Mouse (Mus musculus): ENCODE measurements at regions not wholly inside any gene's neighbourhood (a gene's known extent, or its start where the extent isn't known, plus 50 kb on each side); places are given as distances from the start of the nearest gene placed in this dataset.

DNA sequence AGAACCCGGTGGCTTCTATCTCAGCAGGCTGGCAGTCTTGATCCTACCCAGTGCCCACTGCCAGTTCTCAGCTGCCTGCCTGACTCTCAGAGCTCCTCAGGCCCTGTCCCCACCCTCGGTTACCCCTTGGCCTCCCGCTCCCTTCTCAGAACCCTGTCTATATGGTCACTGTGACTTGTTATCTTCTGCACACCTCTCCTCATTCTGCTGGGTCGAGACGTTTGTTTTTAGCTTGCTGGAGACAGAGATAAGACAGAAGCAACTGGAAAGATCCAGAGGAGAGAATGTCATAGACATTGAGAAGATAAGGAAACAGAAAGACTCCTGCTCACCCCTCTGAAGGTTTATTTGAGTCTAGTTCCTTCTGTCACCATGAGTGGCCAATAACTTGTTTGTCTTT is 53.8 kb upstream of the Phc1 start:
- DNase-seq (ENCODE audit: low spot score): no peak

DNA sequence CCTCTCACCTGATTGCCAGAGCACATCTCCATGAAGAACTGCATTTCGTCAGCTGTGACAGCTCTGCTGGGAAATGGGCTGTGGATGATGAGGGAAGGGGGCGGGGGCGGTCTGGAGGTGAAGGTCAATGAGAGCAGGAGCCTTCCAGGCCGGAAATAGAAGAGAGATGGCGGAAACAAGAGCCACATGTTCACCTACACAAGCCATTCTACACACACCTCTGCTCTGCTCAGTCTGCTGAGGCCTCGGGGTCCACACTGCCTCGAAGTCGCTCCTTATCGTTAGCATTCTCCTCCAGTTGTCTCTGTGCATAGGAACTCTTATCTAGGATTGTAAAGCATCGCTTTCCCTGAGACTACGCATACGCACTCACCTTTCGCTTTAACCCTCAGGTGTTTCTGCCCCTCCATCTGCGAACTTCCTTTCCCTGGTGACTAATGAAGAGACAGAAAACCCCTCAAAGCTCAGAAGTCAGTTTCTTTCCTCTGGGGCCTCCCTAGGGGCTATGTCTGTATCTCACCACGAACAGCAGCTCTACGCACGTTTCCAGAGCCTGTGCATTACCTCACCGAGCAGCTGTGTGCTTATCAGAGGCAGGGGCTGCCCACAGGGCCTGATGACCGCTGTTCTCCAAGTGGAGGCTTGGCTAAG is 53.0 kb upstream of the Phc1 start:
- no peak for DNase-seq (ENCODE audit: low spot score)

DNA sequence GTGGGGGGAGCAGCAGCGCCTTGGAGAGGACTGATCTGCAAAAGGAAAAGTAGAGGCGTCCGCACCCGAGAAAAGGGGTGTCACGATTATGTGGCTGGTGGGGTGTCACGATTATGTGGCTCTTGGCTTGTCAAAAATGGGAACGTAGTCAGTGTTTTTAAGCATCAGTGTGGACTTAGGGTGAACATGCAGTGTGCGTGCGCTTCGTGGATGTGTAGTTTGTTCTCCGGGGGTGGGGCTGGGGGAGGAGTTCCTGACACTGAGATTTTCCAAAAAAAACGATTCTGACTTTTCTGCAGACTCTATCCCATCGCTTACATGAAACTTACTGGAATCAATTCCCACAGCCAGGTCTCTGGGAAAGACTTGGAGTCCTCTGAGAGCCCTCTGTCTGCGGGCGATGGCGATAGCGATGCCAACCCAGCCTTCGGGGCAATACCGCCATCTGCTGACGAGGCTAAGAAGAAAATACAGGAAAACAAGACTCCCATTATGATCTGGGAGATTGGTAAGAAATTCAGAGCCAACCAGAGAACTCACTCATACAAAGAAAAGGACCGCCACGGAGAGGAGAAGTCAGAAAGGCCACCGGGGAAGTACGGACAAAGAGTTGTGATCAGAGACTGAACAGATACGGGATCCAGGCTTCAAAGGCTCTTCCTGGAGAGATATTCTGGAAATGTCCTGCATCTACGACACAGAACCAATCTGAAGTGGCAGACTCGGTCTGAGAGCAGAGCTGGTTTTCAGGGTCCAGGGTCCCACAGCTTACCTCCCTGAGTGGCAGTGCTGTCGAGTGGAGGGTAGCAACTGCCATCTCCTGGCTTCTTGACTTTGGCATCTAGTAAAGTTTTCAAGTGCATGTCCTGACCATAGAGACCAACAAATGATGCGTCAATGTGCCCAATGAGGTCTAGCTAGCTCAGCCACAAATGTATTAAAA is 51.6 kb upstream of the Phc1 start:
- peak; percentile 40 for DNase-seq (ENCODE audit: low spot score)

DNA sequence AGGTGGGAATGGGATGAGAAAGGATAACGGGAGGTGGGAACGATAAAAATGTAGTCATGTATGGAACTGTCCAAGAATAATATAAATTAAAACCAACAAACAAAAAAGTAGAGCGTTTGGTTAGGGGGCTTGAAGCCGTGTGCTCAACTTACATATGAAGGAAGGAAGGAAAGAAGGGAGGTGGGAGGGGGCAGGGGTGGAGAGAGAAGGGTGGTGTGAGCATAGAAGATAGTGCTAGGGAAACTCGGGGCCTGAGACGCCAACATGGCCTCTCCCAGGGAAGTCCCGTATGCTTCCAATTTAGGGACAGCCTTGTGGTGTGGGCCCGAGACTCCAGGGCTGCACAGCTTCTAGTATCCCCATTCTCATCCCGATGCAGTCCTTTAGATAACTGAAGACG is 50.8 kb upstream of the Phc1 start:
- no peak for DNase-seq (ENCODE audit: low spot score)

DNA sequence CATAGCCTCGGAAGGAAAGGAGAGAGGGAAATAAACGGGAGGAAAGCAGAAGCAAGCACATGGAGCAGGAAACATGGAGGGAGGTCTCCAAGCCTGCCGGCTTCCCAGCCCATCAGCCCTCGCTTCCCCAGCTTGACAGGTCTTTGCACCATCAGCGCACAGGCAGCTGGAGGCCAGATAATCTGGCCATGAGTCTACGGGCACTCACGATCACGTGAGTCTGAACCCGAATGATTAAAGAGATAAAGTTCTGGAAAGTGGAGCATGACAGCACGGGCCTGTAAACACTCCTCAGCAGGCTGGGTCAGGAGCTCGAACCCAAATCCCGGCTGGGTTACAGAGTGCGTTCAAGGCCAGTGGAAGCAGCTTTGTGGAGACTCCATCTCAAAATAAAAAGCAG is 50.4 kb upstream of the Phc1 start:
- no peak for DNase-seq (ENCODE audit: low spot score)

Data from ovary, adult 18-20 months (tissue).